Mouse (Mus musculus) lung, adult 2 months (tissue): ENCODE measurements around the gene Edf1. TPM values are rescaled to one million over a fixed set of nuclear protein-coding genes. Genes with fewer than 3 reads are reported as not detected.
A peak's percentile ranks its signal among the peaks of the same experiment; 100 is the strongest.

Experiments used
- DNase-seq: peaks from one replicate; pipeline ENCODE4 v3.0.0; 2022
- H3K4me1 ChIP-seq: fragments of 200-500 bp; 2 replicates; pipeline ENCODE4 v1.6.1; 2011; ENCODE audit warnings: low read length; ENCODE audit not compliant: control insufficient read depth, insufficient read depth
- H3K4me3 ChIP-seq: fragments of 200-500 bp; replicated peaks from 2 replicates; pipeline ENCODE3; 2011; ENCODE audit warnings: low read depth, mild to moderate bottlenecking, control low read depth, low read length; ENCODE audit errors: extremely low read depth
- CTCF ChIP-seq: fragments of 200-500 bp; IDR thresholded peaks from 2 replicates; pipeline ENCODE4 v1.5.1; 2011; ENCODE audit warnings: mild to moderate bottlenecking, low read length, control low read depth; ENCODE audit not compliant: insufficient read depth
- POLR2A ChIP-seq: fragments of 200-500 bp; IDR thresholded peaks from 2 replicates; pipeline ENCODE4 v1.6.1; 2011; ENCODE audit warnings: low read depth, mild to moderate bottlenecking, control low read depth, low read length, borderline replicate concordance; ENCODE audit errors: extremely low read depth
- whole genome bisulfite sequencing: fragments of 180-500 bp; shearing (Covaris S2); methylation state at CpG from one replicate; pipeline ENCODE4 v1.1.7; 2018; 5-methylcytosine and 5-hydroxymethylcytosine counted together
- polyA plus RNA-seq: library from polyadenylated mRNA; depleted of rRNA; stranded (reverse); fragments of >200 nt; gene quantifications from 2 replicates; pipeline ENCODE4 v1.2.3, GENCODE M21; 2012

The Edf1 gene
- polyA plus RNA-seq, 1 experiment: 94.0 TPM

GRCm38 (mm10) chr2:25575432-25576027 is 17.9 kb downstream of the Edf1 start:
- TF ChIP-seq CTCF (no peak), POLR2A (no peak)
- WGBS: 6% methylated on average over 21 of the region's 21 CpGs
- H3K4me3 ChIP-seq: peak overlapping the region; percentile 64
- peak; percentile 48 for DNase-seq
- H3K4me1 ChIP-seq: peaks cover 18% of the 10 kb centered on the region

- no peak for TF ChIP-seq CTCF
- TF ChIP-seq POLR2A: no peak
- 78% methylated on average over 16 of the region's 16 CpGs for WGBS
- peaks cover 20% of the 10 kb centered on the region for H3K4me1 ChIP-seq
- no peak for DNase-seq
- H3K4me3 ChIP-seq: no peak overlapping the region
Measured at GRCm38 (mm10) chr2:25576028-25576850, 18.6 kb downstream of the Edf1 start.

GRCm38 (mm10) chr2:25576965-25577891 is 19.6 kb downstream of the Edf1 start:
- no peak for TF ChIP-seq CTCF
- TF ChIP-seq POLR2A: no peak
- peak overlapping the region; percentile 14 for H3K4me3 ChIP-seq
- WGBS: 15% methylated on average over 92 of the region's 92 CpGs
- DNase-seq: no peak
- peaks cover 22% of the 10 kb centered on the region for H3K4me1 ChIP-seq

- TF ChIP-seq CTCF: no peak
- DNase-seq: no peak
- H3K4me1 ChIP-seq: peaks cover 22% of the 10 kb centered on the region
- peak overlapping the region; percentile 2 for H3K4me3 ChIP-seq
- WGBS: 5% methylated on average over 75 of the region's 75 CpGs
Measured at GRCm38 (mm10) chr2:25577951-25578795, 20.5 kb downstream of the Edf1 start.

DNA sequence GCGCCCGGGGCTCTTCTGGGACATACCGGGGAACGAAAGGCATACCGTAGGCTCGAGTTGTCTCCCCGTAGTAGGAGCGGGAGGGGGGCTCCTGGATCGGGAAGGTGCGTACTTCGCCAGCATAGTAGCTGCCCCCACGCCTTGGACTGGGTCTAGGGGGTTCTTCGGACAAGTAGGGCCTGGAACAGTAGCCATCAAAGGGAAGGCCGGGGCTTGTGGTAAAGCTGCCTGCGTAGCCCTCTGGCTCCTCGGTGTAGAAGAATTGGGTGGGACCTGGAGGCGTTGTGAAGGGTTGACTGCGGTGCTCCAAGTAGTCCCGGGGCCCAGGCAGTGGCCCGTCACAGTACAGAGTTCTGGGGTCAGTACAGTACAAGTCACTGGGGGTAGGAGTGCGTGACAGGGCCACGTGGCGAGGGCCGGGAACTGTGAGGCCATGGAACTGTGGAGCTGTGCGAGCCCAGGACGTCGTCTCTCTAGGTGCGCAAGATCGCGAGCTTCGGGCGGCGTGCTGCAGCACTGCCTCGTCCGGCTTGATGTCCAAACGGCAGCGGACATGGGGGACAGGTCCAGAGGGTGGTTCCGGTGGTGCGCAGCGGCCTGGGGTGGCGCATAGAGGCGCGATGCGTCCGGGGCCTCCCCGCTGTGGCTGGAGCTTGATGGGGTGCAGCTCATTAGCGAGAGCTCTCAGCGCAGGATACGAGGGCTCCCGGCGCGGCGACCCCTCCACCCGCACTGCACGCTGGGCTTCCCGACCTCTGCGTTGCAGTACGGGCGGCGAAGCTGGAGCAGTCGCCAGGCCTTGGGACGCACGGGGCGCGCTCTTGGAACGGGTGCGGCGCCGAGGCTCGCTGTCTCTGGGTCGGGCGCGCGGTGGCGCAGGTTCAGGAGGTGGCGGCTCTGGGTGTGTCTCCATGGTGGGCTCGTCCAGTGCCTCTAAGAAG is 21.4 kb downstream of the Edf1 start:
- Histone ChIP-seq H3K4me3 (no peak overlapping the region), H3K4me1 (peaks cover 21% of the 10 kb centered on the region)
- DNase-seq: no peak
- 7% methylated on average over 77 of the region's 77 CpGs for WGBS
- TF ChIP-seq CTCF (no peak), POLR2A (no peak)

- WGBS: 5% methylated on average over 27 of the region's 27 CpGs
- DNase-seq: peak; percentile 43
- TF ChIP-seq CTCF (peak; percentile 67), POLR2A (no peak)
- no peak overlapping the region for H3K4me3 ChIP-seq
- H3K4me1 ChIP-seq: peaks cover 20% of the 10 kb centered on the region
Measured at GRCm38 (mm10) chr2:25579737-25580460, 22.3 kb downstream of the Edf1 start.

DNA sequence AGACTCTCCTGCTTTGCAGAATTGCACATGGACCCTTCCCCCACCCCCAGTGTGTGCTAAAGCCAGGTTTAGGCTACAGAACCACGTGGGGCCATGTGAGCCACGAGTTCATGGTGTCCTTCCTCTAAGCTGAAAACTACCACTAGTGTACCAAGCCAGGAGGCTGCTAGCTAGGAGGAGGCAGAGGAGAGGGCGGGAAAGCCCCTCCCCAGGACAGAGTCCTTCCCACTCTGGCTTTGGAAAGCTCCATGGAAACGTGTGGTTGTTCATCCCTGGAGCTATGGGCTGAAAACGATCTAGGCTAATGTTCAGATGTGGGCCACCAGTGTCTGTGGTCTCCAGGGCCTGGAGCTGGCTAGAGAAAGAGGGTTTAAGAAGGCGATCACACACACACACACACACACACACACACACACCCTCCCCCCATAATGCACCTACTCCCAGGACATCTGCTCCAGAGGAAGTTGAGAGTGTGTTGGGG is 23.0 kb downstream of the Edf1 start:
- DNase-seq: no peak
- WGBS: 31% methylated on average over 6 of the region's 6 CpGs
- H3K4me3 ChIP-seq: no peak overlapping the region
- peaks cover 17% of the 10 kb centered on the region for H3K4me1 ChIP-seq
- TF ChIP-seq CTCF: no peak
- TF ChIP-seq POLR2A: no peak
